ENCODE assay signal across 9 mouse cellular contexts in genomic region chr1:166319132-166319698, GRCm38 (mm10). TPM values are rescaled to one million over a fixed set of nuclear protein-coding genes. Genes with fewer than 3 reads are reported as not detected.
DNase-seq lines count a peak whose midpoint lies in the region; ATAC-seq and TF ChIP-seq lines count a peak whose summit lies in the region.
"Had no signal": no experiment of that assay in that cellular context is flagged by ENCODE, and none has a peak within 500 bp of the region (broad histone marks: within the 10 kb centered on the region; RNA-seq: fewer than 3 reads in every experiment).

No protein-coding gene starts in this region.

- DNase-seq in layer of hippocampus, adult 2 months (ENCODE audit: low spot score in 2 of 2): peak; percentile 64 to 78
- DNase-seq in layer of hippocampus, postnatal 36 days: no peak
- peak; percentile 66 to 77 for DNase-seq in adrenal gland, postnatal 36 days
- DNase-seq in hindbrain, embryonic 14.5 days (ENCODE audit: low spot score): peak; percentile 79
- peak; percentile 51 to 83 for DNase-seq in left cerebral cortex, adult 9 months (ENCODE audit: low spot score in 2 of 2)
- DNase-seq in testis, postnatal 10 days (ENCODE audit: low spot score): peak; percentile 74
- DNase-seq: liver, embryonic 13.5 days had no signal

- H3K9me3 ChIP-seq in hindbrain, embryonic 14.5 days (ENCODE audit: control insufficient read depth, low read length): no peaks in the 10 kb centered on the region
- H3K9me3 ChIP-seq in midbrain, embryonic 16.5 days (replicated peaks; ENCODE audit: control insufficient read depth, low read length, poor library complexity, severe bottlenecking): no peaks in the 10 kb centered on the region
- H3K9me3 ChIP-seq: liver, embryonic 13.5 days had no signal

- no peaks in the 10 kb centered on the region for H3K4me1 ChIP-seq in embryonic fibroblast, embryonic 13.5 days (ENCODE audit: control insufficient read depth, insufficient read depth, low read length)
- no peaks in the 10 kb centered on the region for H3K4me1 ChIP-seq in hindbrain, embryonic 14.5 days (replicated peaks; ENCODE audit: control insufficient read depth, insufficient read depth, low read length)
- H3K4me1 ChIP-seq in midbrain, embryonic 16.5 days (ENCODE audit: control insufficient read depth, insufficient read depth, low read length): no peaks in the 10 kb centered on the region
- H3K4me1 ChIP-seq: liver, embryonic 13.5 days had no signal

- no peak overlapping the region for H3K4me2 ChIP-seq in hindbrain, embryonic 14.5 days (replicated peaks)
- no peak overlapping the region for H3K4me2 ChIP-seq in midbrain, embryonic 16.5 days (ENCODE audit: low read length)
- H3K4me2 ChIP-seq: liver, embryonic 13.5 days had no signal

- H3K4me3 ChIP-seq in layer of hippocampus, adult 2 months: no peak overlapping the region
- H3K4me3 ChIP-seq in embryonic fibroblast, embryonic 13.5 days (ENCODE audit: insufficient read depth, low read length): no peak overlapping the region
- H3K4me3 ChIP-seq in hindbrain, embryonic 14.5 days (replicated peaks; ENCODE audit: low read length): no peak overlapping the region
- no peak overlapping the region for H3K4me3 ChIP-seq in midbrain, embryonic 16.5 days (ENCODE audit: low read depth, low read length)
- H3K4me3 ChIP-seq: liver, embryonic 13.5 days had no signal

- H3K27ac ChIP-seq in layer of hippocampus, adult 2 months: no peak overlapping the region
- H3K27ac ChIP-seq in embryonic fibroblast, embryonic 13.5 days (ENCODE audit: insufficient read depth, low read length): no peak overlapping the region
- no peak overlapping the region for H3K27ac ChIP-seq in hindbrain, embryonic 14.5 days
- no peak overlapping the region for H3K27ac ChIP-seq in midbrain, embryonic 16.5 days (ENCODE audit: low read length)
- H3K27ac ChIP-seq: liver, embryonic 13.5 days had no signal

- no peaks in the 10 kb centered on the region for H3K36me3 ChIP-seq in hindbrain, embryonic 14.5 days (replicated peaks; ENCODE audit: control insufficient read depth, insufficient read depth)
- H3K36me3 ChIP-seq in midbrain, embryonic 16.5 days (ENCODE audit: control insufficient read depth, insufficient read depth, low read length): no peaks in the 10 kb centered on the region
- H3K36me3 ChIP-seq: liver, embryonic 13.5 days had no signal

- no peak overlapping the region for H3K9ac ChIP-seq in hindbrain, embryonic 14.5 days
- H3K9ac ChIP-seq in midbrain, embryonic 16.5 days (ENCODE audit: low read depth, low read length): no peak overlapping the region
- H3K9ac ChIP-seq: liver, embryonic 13.5 days had no signal

- 17% methylated on average over 4 of the region's 4 CpGs for whole genome bisulfite sequencing in hindbrain, embryonic 14.5 days
- WGBS in midbrain, embryonic 16.5 days: 18% methylated on average over 4 of the region's 4 CpGs

- peak; percentile 80 for TF ChIP-seq CTCF in layer of hippocampus, adult 2 months (conservative IDR thresholded peaks at IDR 0.05)
- TF ChIP-seq CTCF in embryonic fibroblast, embryonic 13.5 days (IDR thresholded peaks at IDR 0.05; ENCODE audit: borderline replicate concordance, insufficient read depth, low read length): peak; percentile 62

- ATAC-seq in hindbrain, embryonic 14.5 days (ENCODE audit: low FRiP score): no peak
- ATAC-seq in midbrain, embryonic 16.5 days: peak; percentile 70; the same call in 1 of the 2 replicates

- no peaks in the 10 kb centered on the region for H3K27me3 ChIP-seq in hindbrain, embryonic 14.5 days (ENCODE audit: control insufficient read depth, insufficient read depth, low read length)
- H3K27me3 ChIP-seq in midbrain, embryonic 16.5 days (ENCODE audit: control insufficient read depth, insufficient read depth, low read depth, low read length): no peaks in the 10 kb centered on the region
- H3K27me3 ChIP-seq: liver, embryonic 13.5 days had no signal

- TF ChIP-seq POLR2A in embryonic fibroblast, embryonic 13.5 days (IDR thresholded peaks at IDR 0.05; ENCODE audit: low read depth, low read length): no peak

RNA-seq across cellular contexts. Expression of gene Tada1, which starts 59.7 kb away (rescaled TPM):
- total RNA-seq in layer of hippocampus, adult 2 months (2021): 10 to 100 TPM; 35.2 to 38.2 TPM
- total RNA-seq in layer of hippocampus, postnatal 36 days (2021): 10 to 100 TPM; 36.6 to 37.8 TPM
- 10 to 100 TPM; 17.5 to 20.3 TPM for total RNA-seq in adrenal gland, postnatal 36 days (2021)
- polyA plus RNA-seq in embryonic fibroblast, embryonic 13.5 days (2011; ENCODE audit: insufficient read length, low read depth, missing spikeins): 20.0 and 28.1 TPM in 2 replicates
- 77.8 and 84.8 TPM in 2 replicates for polyA plus RNA-seq in hindbrain, embryonic 14.5 days (2014; fragmentation: Nextera tagmentation; extraction: Ambion mirVana)
- polyA plus RNA-seq in midbrain, embryonic 16.5 days (2015; fragmentation: Nextera tagmentation; extraction: Ambion mirVana): 88.8 and 98.7 TPM in 2 replicates

Comparison
In these comparisons a context has a peak if more than half of its experiments do, and no peak if none do; other contexts are left out.
1. DNase-seq: peak in layer of hippocampus, adult 2 months (2 of 2), adrenal gland, postnatal 36 days (2 of 2), hindbrain, embryonic 14.5 days (single experiment), left cerebral cortex, adult 9 months (2 of 2) and testis, postnatal 10 days (single experiment); none in layer of hippocampus, postnatal 36 days (0 of 2).